Mouse (Mus musculus) gastrocnemius, adult 2 months (tissue): Measurements from ENCODE around the gene Flt3l. TPM values are rescaled to one million over a fixed set of nuclear protein-coding genes. Genes with fewer than 3 reads are reported as not detected.
"Not testable (repeated sequence)": the region's sequence is repeated elsewhere in the genome, so short reads cannot be mapped to it uniquely, and the experiment has no call there.

Experiments
- DNase-seq: peaks from one replicate; pipeline ENCODE4 v3.0.0; 2022
- H3K27ac ChIP-seq: fragments of 200-600 bp; 2 replicates; pipeline ENCODE4 v1.8.1; 2022; ENCODE audit warnings: mild to moderate bottlenecking
- H3K4me3 ChIP-seq: fragments of 200-600 bp; 2 replicates; pipeline ENCODE4 v1.8.1; 2022; ENCODE audit warnings: mild to moderate bottlenecking, moderate library complexity
- CTCF ChIP-seq: fragments of 200-600 bp; IDR thresholded peaks from 2 replicates; pipeline ENCODE4 v1.8.1; 2022; ENCODE audit warnings: antibody characterized with exemption, mild to moderate bottlenecking, moderate library complexity
- intact Hi-C: fragments of 180-260 bp; cut with DNase I; formaldehyde crosslinking; loops from one replicate; pipeline ENCODE4 v1.15.1; 2025
- total RNA-seq, 2 experiments: library from RNA; stranded (reverse); gene quantifications; 2 replicates each; pipeline ENCODE4 v1.2.3; 2021

Flt3l gene
- total RNA-seq, 2 experiments from 2014 or later: 2.2 to 3.3 TPM

DNA sequence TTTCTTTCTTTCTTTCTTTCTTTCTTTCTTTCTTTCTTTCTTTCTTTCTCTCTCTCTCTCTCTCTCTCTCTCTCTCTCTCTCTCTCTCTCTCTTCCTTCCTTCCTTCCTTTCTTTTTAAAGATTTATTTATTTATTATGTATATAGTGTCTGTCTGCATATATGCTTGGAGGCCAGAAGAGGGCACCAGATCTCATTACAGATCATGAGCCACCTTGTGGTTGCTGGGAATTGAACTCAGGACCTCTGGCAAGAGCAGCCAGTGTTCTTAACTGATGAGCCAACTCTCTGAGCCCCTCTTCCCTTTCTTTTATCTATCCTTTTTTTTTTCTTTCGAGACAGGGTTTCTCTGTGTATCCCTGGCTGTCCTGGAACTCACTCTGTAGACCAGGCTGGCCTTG, 37.5 kb upstream of the Flt3l start:
- peak; percentile 50 for TF ChIP-seq CTCF
- intact Hi-C loops, DNase-seq, H3K27ac ChIP-seq, H3K4me3 ChIP-seq: not testable (repeated sequence)

GRCm38 (mm10) chr7:45172974-45173373, 36.7 kb upstream of the Flt3l start:
- intact Hi-C loops: no loop called here
- Histone ChIP-seq H3K4me3 (no peak overlapping the region), H3K27ac (no peak overlapping the region)
- DNase-seq: no peak
- peak; percentile 57 for TF ChIP-seq CTCF

- no peak overlapping the region for H3K27ac ChIP-seq
- intact Hi-C loops: no loop called here
- no peak for DNase-seq
- no peak for TF ChIP-seq CTCF
- no peak overlapping the region for H3K4me3 ChIP-seq
Observed at GRCm38 (mm10) chr7:45169495-45169894, 33.3 kb upstream of the Flt3l start.

GRCm38 (mm10) chr7:45168656-45169055, 32.4 kb upstream of the Flt3l start:
- no peak for DNase-seq
- intact Hi-C loops: no loop called here
- Histone ChIP-seq H3K27ac (no peak overlapping the region), H3K4me3 (0 out of 2 replicates have a peak overlapping the region, but pooled peaks have one; percentile 7)
- no peak for TF ChIP-seq CTCF

GRCm38 (mm10) chr7:45167761-45168445, 31.7 kb upstream of the Flt3l start:
- TF ChIP-seq CTCF: no peak
- no peak overlapping the region for H3K4me3 ChIP-seq
- intact Hi-C loops: no loop called here
- no peak overlapping the region for H3K27ac ChIP-seq
- no peak for DNase-seq

DNA sequence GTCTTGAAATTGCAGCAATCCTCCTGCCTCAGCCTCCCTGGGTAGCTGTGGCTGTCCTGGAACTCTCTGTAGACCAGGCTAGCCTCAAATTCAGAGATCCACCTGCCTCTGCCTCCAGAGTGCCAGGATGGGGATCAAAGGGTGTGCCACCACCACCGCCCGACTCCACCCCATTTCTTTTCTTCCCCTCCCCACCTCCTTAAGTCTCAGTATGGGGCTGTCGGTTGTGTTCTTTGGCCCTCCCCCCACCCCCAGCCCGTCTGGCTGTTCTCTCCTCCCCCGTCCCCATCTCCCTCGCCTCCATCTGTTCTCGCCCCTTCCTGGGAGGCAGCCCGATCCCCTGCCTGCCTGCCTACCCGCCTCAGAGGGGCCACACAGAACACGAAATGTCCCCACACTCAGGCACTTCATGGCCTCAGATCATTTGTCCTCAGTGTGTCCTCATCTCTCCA, 30.7 kb upstream of the Flt3l start:
- DNase-seq: no peak
- Histone ChIP-seq H3K27ac (no peak overlapping the region), H3K4me3 (no peak overlapping the region)
- TF ChIP-seq CTCF: no peak
- intact Hi-C loops: no loop called here

- no peak for TF ChIP-seq CTCF
- H3K27ac ChIP-seq: no peak overlapping the region
- no peak overlapping the region for H3K4me3 ChIP-seq
- no peak for DNase-seq
- intact Hi-C loops: no loop called here
Observed at GRCm38 (mm10) chr7:45165701-45166100, 29.5 kb upstream of the Flt3l start.

DNA sequence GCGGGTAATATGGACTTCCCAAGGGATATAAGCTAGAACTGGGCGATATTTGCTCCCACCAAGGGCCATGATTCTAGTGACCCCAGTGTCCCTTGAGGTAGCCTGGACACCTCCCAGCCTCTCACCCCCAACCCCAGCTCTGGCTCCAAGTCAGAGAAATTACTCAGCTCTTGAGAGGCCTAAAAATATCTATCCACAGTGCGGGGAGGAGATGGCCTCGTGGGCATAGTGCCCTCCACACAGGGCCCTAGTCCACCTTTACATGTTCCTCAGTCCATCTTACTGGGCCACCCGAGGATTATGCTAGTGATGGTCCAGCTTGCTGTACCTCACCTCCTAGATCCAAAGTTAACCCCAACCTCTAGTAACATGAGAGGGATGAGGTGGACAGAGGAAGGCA, 28.6 kb upstream of the Flt3l start:
- H3K4me3 ChIP-seq: no peak overlapping the region
- no peak for DNase-seq
- TF ChIP-seq CTCF: no peak
- no peak overlapping the region for H3K27ac ChIP-seq
- intact Hi-C loops: no loop called here

- intact Hi-C loops: loop anchor here (2.0 kb wide), 1 partner anchor 135 kb away; no protein-coding TSS in a partner anchor
- Histone ChIP-seq H3K4me3 (peak within 1 kb of the TSS; percentile 67), H3K27ac (no peak within 1 kb of the TSS)
- no peak for TF ChIP-seq CTCF
- DNase-seq: peak; percentile 44
Observed at GRCm38 (mm10) chr7:45163735-45164490, 27.7 kb upstream of the Flt3l start, which contains the start of gene Slc17a7. Slc17a7 (plus strand) TSS chr7:45163949.

DNA sequence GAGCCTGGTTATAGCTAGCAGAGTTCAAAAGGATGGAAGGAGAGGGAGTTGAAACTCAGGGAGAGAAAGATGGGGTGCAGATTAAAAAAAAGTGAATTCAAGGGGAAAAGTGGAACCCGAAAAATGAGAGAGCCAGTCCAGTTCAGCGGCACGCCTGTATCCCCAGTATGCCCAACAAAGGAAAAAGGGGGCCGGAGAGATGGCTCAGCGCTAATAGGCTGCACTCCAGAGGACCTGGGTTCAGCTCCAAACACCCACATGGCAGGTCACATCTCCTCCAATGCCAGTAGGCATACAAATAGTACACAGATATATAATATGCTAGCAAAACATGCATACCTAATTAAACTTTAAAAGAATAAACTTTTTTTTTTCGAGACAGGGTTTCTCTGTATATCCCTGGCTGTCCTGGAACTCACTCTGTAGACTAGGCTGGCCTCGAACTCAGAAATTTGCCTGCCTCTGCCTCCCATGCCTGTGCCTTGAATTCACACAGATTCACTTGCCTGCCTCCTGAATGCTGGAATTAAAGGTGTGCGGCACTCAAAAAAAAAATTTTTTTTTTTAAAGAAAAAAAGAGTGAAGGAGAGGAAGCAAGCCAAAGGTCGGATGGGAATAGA, 26.9 kb upstream of the Flt3l start:
- intact Hi-C loops: loop anchor here (1.0 to 2.0 kb wide), 2 partner anchors 35 to 136 kb away; no protein-coding TSS in a partner anchor
- H3K27ac ChIP-seq: no peak overlapping the region
- no peak for TF ChIP-seq CTCF
- no peak overlapping the region for H3K4me3 ChIP-seq
- no peak for DNase-seq

GRCm38 (mm10) chr7:45162551-45162950, 26.3 kb upstream of the Flt3l start:
- Histone ChIP-seq H3K27ac (no peak overlapping the region), H3K4me3 (peak overlapping the region; percentile 74)
- intact Hi-C loops: loop anchor here (1.0 to 2.0 kb wide), 2 partner anchors 36 to 136 kb away; no protein-coding TSS in a partner anchor
- TF ChIP-seq CTCF: no peak
- DNase-seq: no peak

- DNase-seq: peak; percentile 94
- H3K27ac ChIP-seq: peak overlapping the region; percentile 60; the same call in 1 of the 2 replicates
- intact Hi-C loops: loop anchor here (1.0 to 2.0 kb wide), 2 partner anchors 36 to 137 kb away; no protein-coding TSS in a partner anchor
- peak; percentile 86 for TF ChIP-seq CTCF
- H3K4me3 ChIP-seq: peak overlapping the region; percentile 74
Observed at GRCm38 (mm10) chr7:45161612-45162473, 25.6 kb upstream of the Flt3l start.
